Mouse (Mus musculus) kidney, adult 10 weeks (tissue): ENCODE measurements around the gene Slc48a1. TPM values are rescaled to one million over a fixed set of nuclear protein-coding genes. Genes with fewer than 3 reads are reported as not detected.

Experiments used
- polyA plus RNA-seq: library from polyadenylated mRNA; stranded (reverse); fragments of 350-450 nt; fragmentation: Illumina TruSeq; extraction: RNeasy Lipid Tissue Mini Kit (QIAGEN cat#74804); gene quantifications from one replicate; pipeline ENCODE4 v1.2.3, GENCODE M21; 2014; ENCODE audit warnings: low read depth, low replicate concordance

The Slc48a1 gene
- polyA plus RNA-seq, result 63.9 TPM

GRCm38 (mm10) chr15:97778311-97779098 is at the start of gene Slc48a1:
TSS of gene Slc48a1 (plus strand) at chr15:97778520.

GRCm38 (mm10) chr15:97731111-97731510 is 47.2 kb upstream of the Slc48a1 start, which contains the start of gene Endou:
TSS of gene Endou (minus strand) at chr15:97731339.

DNA sequence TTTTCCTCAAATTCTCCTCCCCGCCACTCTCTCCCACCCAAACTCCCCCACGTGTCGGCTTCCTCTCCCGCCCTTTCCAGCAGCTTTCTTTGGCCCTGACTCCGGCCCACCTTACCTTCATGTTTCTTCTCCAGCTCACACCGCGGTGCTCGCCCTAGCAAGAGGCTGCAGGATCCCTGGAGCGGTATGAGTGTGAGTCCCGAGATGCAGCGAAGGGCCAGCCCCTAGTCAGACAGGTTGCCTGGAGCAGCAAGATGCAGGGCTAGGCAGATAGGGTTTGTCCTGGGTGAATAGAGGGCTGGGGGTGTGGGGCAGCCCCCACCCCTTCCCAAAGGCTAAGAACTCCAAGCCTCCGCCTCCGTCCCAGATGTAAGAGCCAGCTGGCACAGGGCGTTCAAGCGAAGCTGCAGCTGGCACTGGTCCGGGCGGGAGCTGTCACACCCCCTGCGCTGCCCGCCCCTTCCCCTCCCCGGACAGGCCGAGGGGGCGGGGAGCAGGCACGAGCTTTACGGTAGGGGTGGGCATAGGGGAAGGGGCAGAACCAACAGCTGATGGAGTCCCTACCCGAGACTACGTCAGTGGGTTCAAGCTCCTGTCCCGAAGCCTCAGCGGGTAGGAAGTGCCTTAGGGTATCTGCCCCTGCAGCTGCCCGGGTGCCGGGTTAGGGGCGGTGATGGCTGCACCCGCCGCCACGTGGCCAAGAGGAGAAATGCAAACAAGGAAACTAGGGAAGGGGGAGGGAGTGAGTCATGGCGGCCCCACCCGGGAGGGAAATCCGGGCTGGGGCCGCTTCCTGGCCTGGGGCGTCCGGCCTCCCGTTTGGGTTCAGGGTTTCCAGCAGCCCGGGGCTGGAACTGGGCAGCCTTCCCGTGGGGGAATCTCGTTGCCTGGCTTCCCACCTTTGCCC is 10.8 kb upstream of the Slc48a1 start, which contains the start of gene Rapgef3:
Gene Rapgef3 (minus strand): TSS at position 693 of the 907 bp plus-strand sequence.

Other genes starting within 250 kb of the Slc48a1 start
- 25.9 TPM for gene Rpap3, start 72.7 kb upstream of the Slc48a1 start, polyA plus RNA-seq
- gene Endou, start 47.2 kb upstream of the Slc48a1 start, polyA plus RNA-seq, result 2.0 TPM
- gene Rapgef3, start 10.5 kb upstream of the Slc48a1 start, polyA plus RNA-seq, result 1.1 TPM
- 1.6 TPM for gene Hdac7, start 66.0 kb downstream of the Slc48a1 start, polyA plus RNA-seq
- 82.4 TPM for gene Vdr, start 132.1 kb downstream of the Slc48a1 start, polyA plus RNA-seq
- gene Tmem106c, start 185.7 kb downstream of the Slc48a1 start, polyA plus RNA-seq, result 8.1 TPM
- not detected for gene Col2a1, start 226.2 kb downstream of the Slc48a1 start, polyA plus RNA-seq